Mouse (Mus musculus): Measurements from ENCODE around the gene Sergef. TPM values are rescaled to one million over a fixed set of nuclear protein-coding genes. Genes with fewer than 3 reads are reported as not detected.

Gene Sergef
- polyA plus RNA-seq, 1 experiment from 2014 or later = 13.3 TPM

DNA sequence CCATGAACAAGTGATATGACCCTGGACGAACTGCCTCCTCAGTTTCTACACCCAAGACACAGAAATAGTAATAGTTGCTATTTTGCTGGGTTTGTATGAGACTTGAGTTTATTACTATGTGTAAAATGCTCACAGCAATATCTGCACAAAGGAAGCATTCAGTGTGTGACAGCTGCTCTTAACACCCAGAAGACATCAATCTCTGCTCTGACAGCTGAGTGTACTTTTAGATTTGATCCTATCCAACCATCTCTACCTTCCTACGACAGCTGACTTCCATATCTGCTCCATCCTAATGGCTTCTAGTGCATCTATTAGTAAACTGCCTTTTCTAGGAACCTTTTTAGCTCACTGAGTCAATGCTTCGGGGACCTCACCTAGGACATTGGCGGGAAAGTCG is 110.3 kb downstream of the Sergef start:
- 81% methylated on average over 5 of the region's 5 CpGs for WGBS
- Histone ChIP-seq H3K36me3 (ENCODE audit: control insufficient read depth, insufficient read depth, low read length) (no peaks in the 10 kb centered on the region), H3K4me2 (ENCODE audit: low read depth, low read length) (no peak overlapping the region)

DNA sequence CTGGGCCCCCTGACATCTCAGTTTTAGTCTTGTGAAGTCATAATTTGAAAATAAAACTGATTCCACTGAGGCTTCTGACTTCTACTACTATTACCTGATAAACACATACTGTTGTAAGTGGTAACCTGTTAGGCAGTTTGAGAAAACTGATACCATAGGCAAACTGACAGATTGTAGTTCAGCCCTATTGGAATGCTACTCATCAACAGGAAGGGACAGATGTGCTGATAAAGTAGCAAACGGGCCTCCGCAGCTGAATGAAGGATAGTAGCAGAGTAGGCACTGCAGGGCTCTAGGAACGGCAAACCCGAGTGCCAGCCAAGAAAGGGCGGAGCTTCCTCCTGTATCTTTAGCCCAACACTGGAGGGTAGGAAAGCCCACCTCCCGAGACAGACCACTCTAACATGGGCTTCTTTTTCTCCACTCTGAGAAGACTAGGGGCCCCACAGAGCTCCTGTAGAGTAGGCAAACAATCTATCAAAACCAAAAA is 112.9 kb downstream of the Sergef start:
- H3K27me3 ChIP-seq (ENCODE audit: control insufficient read depth, insufficient read depth, low read depth, low read length) = no peaks in the 10 kb centered on the region
- H3K9ac ChIP-seq (ENCODE audit: low read length) = no peak overlapping the region
- H3K36me3 ChIP-seq (ENCODE audit: control insufficient read depth, insufficient read depth, low read length) = no peaks in the 10 kb centered on the region
- no peak for ATAC-seq (ENCODE audit: low read depth)
- no peaks in the 10 kb centered on the region for H3K9me3 ChIP-seq (ENCODE audit: control insufficient read depth, low read length)
- 33% methylated on average over 6 of the region's 6 CpGs for WGBS
- no peak overlapping the region for H3K27ac ChIP-seq (ENCODE audit: low read length)
- no peak overlapping the region for H3K4me3 ChIP-seq (ENCODE audit: low read length)
- no peaks in the 10 kb centered on the region for H3K4me1 ChIP-seq (replicated peaks; ENCODE audit: control insufficient read depth, insufficient read depth, low read length)
- H3K4me2 ChIP-seq (ENCODE audit: low read depth, low read length) = no peak overlapping the region

More for the DNA sequence above, 110.3 kb downstream of the Sergef start:
- H3K9me3 ChIP-seq (ENCODE audit: control insufficient read depth, low read length) = no peaks in the 10 kb centered on the region
- H3K4me1 ChIP-seq (replicated peaks; ENCODE audit: control insufficient read depth, insufficient read depth, low read length) = no peaks in the 10 kb centered on the region
- no peak overlapping the region for H3K9ac ChIP-seq (ENCODE audit: low read length)
- no peak overlapping the region for H3K4me3 ChIP-seq (ENCODE audit: low read length)
- H3K27me3 ChIP-seq (ENCODE audit: control insufficient read depth, insufficient read depth, low read depth, low read length) = no peaks in the 10 kb centered on the region
- no peak overlapping the region for H3K27ac ChIP-seq (ENCODE audit: low read length)
- ATAC-seq (ENCODE audit: low read depth) = no peak

DNA sequence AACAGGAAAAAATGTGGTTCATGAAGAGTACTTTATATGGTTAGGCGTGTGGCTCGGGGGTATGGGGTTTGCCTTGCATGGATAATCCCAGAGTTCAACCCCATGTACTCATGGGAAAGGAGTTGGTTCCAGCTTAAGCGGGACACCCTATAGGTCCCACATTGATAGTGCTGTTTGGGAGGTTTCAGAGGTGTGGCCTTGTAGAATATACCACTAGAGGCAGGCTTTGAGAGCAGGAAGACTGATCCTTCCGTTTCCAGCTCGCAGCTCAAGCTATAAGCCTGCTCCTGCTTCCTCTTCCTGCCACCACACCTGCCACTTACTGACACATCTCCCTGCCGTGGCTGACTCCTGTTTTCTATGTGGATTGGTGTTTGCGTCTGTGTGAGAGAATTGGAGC is 116.4 kb downstream of the Sergef start:
- no peak overlapping the region for H3K27ac ChIP-seq (ENCODE audit: low read length)

DNA sequence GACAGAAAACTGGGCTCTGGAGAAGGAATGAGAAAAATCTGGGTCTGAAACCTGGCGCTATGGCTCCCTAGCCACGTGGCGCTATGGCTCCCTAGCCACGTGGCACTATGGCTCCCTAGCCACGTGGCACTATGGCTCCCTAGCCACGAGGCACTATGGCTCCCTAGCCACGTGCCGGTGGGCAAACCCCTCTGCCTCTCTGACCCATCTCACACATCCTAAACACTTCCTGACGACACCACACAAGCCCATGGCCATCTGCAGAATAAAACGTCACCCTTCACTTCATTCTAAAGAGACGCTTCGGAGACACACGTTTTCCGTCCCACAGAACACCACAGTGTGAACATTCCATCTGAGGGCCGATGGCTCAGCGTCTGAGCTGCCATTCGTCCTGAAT is 117.8 kb downstream of the Sergef start:
- Histone ChIP-seq H3K4me1 (replicated peaks; ENCODE audit: control insufficient read depth, insufficient read depth, low read length) (peaks cover 3% of the 10 kb centered on the region; the same call in 1 of the 2 replicates), H3K4me2 (ENCODE audit: low read depth, low read length) (no peak overlapping the region), H3K9ac (ENCODE audit: low read length) (no peak overlapping the region), H3K27ac (ENCODE audit: low read length) (no peak overlapping the region), H3K27me3 (ENCODE audit: control insufficient read depth, insufficient read depth, low read depth, low read length) (no peaks in the 10 kb centered on the region), H3K4me3 (ENCODE audit: low read length) (no peak overlapping the region), H3K9me3 (ENCODE audit: control insufficient read depth, low read length) (no peaks in the 10 kb centered on the region), H3K36me3 (ENCODE audit: control insufficient read depth, insufficient read depth, low read length) (no peaks in the 10 kb centered on the region)
- WGBS = 87% methylated on average over 17 of the region's 17 CpGs
- no peak for ATAC-seq (ENCODE audit: low read depth)

More for the DNA sequence above, 116.4 kb downstream of the Sergef start:
- ATAC-seq (ENCODE audit: low read depth) = no peak
- no peak overlapping the region for H3K4me2 ChIP-seq (ENCODE audit: low read depth, low read length)
- no peaks in the 10 kb centered on the region for H3K9me3 ChIP-seq (ENCODE audit: control insufficient read depth, low read length)
- no peak overlapping the region for H3K4me3 ChIP-seq (ENCODE audit: low read length)
- H3K4me1 ChIP-seq (replicated peaks; ENCODE audit: control insufficient read depth, insufficient read depth, low read length) = peaks cover 3% of the 10 kb centered on the region; the same call in 1 of the 2 replicates
- H3K36me3 ChIP-seq (ENCODE audit: control insufficient read depth, insufficient read depth, low read length) = no peaks in the 10 kb centered on the region
- H3K27me3 ChIP-seq (ENCODE audit: control insufficient read depth, insufficient read depth, low read depth, low read length) = no peaks in the 10 kb centered on the region
- H3K9ac ChIP-seq (ENCODE audit: low read length) = no peak overlapping the region
- WGBS = 78% methylated on average over 7 of the region's 7 CpGs

DNA sequence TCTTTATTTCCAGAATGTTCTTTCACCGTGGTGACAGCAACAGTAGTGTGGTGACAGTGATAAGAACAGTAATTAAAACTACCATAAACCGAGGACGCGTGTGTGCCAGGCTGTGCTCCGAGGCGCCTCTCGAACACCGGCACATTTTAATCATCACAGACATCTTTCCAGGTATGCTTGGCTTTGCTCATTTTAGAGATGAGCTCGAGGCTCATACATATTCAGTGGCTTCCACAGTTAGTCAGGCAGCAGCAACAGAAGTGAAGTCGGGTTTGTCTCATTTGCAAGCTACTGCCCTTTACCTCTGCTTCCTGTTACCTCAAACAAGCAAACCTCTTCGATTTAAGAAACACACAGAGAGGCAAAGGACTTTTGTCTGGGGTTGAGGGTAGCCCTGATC is 120.5 kb downstream of the Sergef start:
- H3K9ac ChIP-seq (ENCODE audit: low read length) = no peak overlapping the region
- 75% methylated on average over 11 of the region's 11 CpGs for WGBS

DNA sequence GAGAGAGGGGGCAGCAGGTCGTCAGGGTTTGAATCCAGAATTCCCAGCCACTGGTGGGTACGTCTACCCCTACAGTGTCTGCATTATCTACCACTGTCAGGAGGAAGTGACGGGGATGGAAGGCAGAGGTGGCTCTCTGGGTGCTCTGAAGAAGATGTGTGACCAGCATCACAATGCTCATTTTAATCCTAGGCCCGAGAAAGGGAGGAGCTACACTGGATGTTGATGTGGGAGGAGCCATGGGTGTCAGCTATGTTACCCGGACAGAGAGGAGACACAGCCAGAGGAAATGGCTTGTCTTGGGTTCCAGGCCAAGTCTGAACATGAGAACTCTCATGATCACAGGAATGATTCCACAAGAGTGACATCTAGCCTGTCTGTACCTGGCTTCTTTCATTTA is 122.4 kb downstream of the Sergef start:
- H3K36me3 ChIP-seq (ENCODE audit: control insufficient read depth, insufficient read depth, low read length) = no peaks in the 10 kb centered on the region
- H3K4me3 ChIP-seq (ENCODE audit: low read length) = no peak overlapping the region
- H3K27ac ChIP-seq (ENCODE audit: low read length) = no peak overlapping the region
- H3K4me1 ChIP-seq (replicated peaks; ENCODE audit: control insufficient read depth, insufficient read depth, low read length) = peaks cover 3% of the 10 kb centered on the region; the same call in 1 of the 2 replicates
- no peaks in the 10 kb centered on the region for H3K9me3 ChIP-seq (ENCODE audit: control insufficient read depth, low read length)
- H3K4me2 ChIP-seq (ENCODE audit: low read depth, low read length) = no peak overlapping the region
- H3K27me3 ChIP-seq (ENCODE audit: control insufficient read depth, insufficient read depth, low read depth, low read length) = no peaks in the 10 kb centered on the region
- no peak overlapping the region for H3K9ac ChIP-seq (ENCODE audit: low read length)
- no peak for ATAC-seq (ENCODE audit: low read depth)
- WGBS = 50% methylated on average over 5 of the region's 5 CpGs

More for the DNA sequence above, 120.5 kb downstream of the Sergef start:
- ATAC-seq (ENCODE audit: low read depth) = no peak
- Histone ChIP-seq H3K4me2 (ENCODE audit: low read depth, low read length) (no peak overlapping the region), H3K27me3 (ENCODE audit: control insufficient read depth, insufficient read depth, low read depth, low read length) (no peaks in the 10 kb centered on the region), H3K27ac (ENCODE audit: low read length) (no peak overlapping the region), H3K4me1 (replicated peaks; ENCODE audit: control insufficient read depth, insufficient read depth, low read length) (peaks cover 3% of the 10 kb centered on the region; the same call in 1 of the 2 replicates), H3K36me3 (ENCODE audit: control insufficient read depth, insufficient read depth, low read length) (no peaks in the 10 kb centered on the region), H3K4me3 (ENCODE audit: low read length) (no peak overlapping the region), H3K9me3 (ENCODE audit: control insufficient read depth, low read length) (no peaks in the 10 kb centered on the region)

DNA sequence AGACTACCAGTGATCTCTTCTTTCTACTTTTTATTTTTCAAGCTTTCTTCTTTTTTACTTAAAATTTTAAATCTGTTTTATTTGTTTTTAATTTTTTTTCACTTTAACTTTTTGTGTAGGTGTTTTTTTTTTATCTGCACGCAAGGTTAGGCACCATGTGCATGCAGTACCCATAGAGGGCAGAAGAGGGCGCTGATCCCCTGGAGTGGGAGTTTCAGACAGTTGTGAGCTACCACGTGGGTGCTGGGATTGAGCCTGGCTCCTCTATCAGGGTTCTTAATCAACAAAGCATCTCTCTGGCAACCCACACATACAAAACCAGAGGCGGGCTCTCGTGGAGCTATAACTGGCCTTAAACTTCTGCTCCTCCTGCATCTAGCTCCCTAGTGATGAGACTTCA is 123.6 kb downstream of the Sergef start:
- H3K27ac ChIP-seq (ENCODE audit: low read length) = no peak overlapping the region
- H3K36me3 ChIP-seq (ENCODE audit: control insufficient read depth, insufficient read depth, low read length) = no peaks in the 10 kb centered on the region
- H3K4me3 ChIP-seq (ENCODE audit: low read length) = no peak overlapping the region
- H3K27me3 ChIP-seq (ENCODE audit: control insufficient read depth, insufficient read depth, low read depth, low read length) = no peaks in the 10 kb centered on the region
- H3K9ac ChIP-seq (ENCODE audit: low read length) = no peak overlapping the region
- no peaks in the 10 kb centered on the region for H3K9me3 ChIP-seq (ENCODE audit: control insufficient read depth, low read length)
- WGBS = 75% methylated on average over 5 of the region's 5 CpGs
- no peak overlapping the region for H3K4me2 ChIP-seq (ENCODE audit: low read depth, low read length)
- H3K4me1 ChIP-seq (replicated peaks; ENCODE audit: control insufficient read depth, insufficient read depth, low read length) = peaks cover 3% of the 10 kb centered on the region; the same call in 1 of the 2 replicates
- no peak for ATAC-seq (ENCODE audit: low read depth)

DNA sequence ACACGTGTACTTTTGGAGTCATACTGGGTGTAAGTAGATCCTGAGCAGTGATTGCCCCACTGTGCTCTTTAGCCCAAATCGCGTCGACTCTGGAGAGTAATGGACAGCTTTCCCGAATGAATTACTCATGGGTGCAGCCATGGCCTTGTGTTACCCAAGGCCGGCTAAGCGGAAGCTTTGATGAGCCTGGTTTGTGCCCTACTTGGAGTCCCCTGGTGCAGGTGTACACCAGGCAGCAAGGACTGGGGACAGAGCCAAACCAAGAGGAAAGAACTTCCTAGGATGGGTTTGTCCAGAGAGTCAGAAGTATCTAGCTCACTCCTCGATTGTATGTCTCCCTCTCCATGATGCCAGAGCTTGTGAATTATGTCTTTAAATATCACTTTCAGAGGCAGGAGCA is 124.6 kb downstream of the Sergef start:
- no peak for ATAC-seq (ENCODE audit: low read depth)
- H3K27ac ChIP-seq (ENCODE audit: low read length) = no peak overlapping the region
- H3K4me2 ChIP-seq (ENCODE audit: low read depth, low read length) = no peak overlapping the region
- H3K36me3 ChIP-seq (ENCODE audit: control insufficient read depth, insufficient read depth, low read length) = no peaks in the 10 kb centered on the region
- H3K4me1 ChIP-seq (replicated peaks; ENCODE audit: control insufficient read depth, insufficient read depth, low read length) = no peaks in the 10 kb centered on the region; the same call in 1 of the 2 replicates
- H3K27me3 ChIP-seq (ENCODE audit: control insufficient read depth, insufficient read depth, low read depth, low read length) = no peaks in the 10 kb centered on the region
- WGBS = 85% methylated on average over 8 of the region's 8 CpGs
- no peak overlapping the region for H3K9ac ChIP-seq (ENCODE audit: low read length)
- no peaks in the 10 kb centered on the region for H3K9me3 ChIP-seq (ENCODE audit: control insufficient read depth, low read length)
- H3K4me3 ChIP-seq (ENCODE audit: low read length) = no peak overlapping the region

DNA sequence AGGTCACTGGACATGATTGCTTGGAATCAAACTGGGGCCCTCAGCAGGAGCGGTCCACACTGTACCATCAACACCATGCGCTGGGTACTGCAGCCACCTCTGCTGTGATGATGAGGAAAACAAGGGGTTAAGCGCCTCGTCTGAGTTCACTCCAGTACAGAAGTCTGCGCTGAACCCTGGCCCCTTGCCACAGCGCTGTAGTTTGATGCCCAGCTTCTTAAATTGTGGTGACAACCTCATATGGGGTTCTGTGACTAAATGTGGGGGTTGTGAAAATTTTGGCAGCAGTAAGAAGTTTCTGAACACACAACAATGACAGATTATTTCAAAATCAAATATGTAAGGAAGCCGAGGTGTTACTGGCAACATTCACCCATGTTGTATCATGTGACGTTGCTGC is 126.0 kb downstream of the Sergef start:
- Histone ChIP-seq H3K9ac (ENCODE audit: low read length) (no peak overlapping the region), H3K4me3 (ENCODE audit: low read length) (no peak overlapping the region), H3K36me3 (ENCODE audit: control insufficient read depth, insufficient read depth, low read length) (no peaks in the 10 kb centered on the region), H3K27ac (ENCODE audit: low read length) (no peak overlapping the region), H3K4me2 (ENCODE audit: low read depth, low read length) (no peak overlapping the region), H3K9me3 (ENCODE audit: control insufficient read depth, low read length) (no peaks in the 10 kb centered on the region), H3K27me3 (ENCODE audit: control insufficient read depth, insufficient read depth, low read depth, low read length) (no peaks in the 10 kb centered on the region), H3K4me1 (replicated peaks; ENCODE audit: control insufficient read depth, insufficient read depth, low read length) (peaks cover 9% of the 10 kb centered on the region)
- ATAC-seq (ENCODE audit: low read depth) = peak; percentile 22
- 69% methylated on average over 8 of the region's 8 CpGs for WGBS

DNA sequence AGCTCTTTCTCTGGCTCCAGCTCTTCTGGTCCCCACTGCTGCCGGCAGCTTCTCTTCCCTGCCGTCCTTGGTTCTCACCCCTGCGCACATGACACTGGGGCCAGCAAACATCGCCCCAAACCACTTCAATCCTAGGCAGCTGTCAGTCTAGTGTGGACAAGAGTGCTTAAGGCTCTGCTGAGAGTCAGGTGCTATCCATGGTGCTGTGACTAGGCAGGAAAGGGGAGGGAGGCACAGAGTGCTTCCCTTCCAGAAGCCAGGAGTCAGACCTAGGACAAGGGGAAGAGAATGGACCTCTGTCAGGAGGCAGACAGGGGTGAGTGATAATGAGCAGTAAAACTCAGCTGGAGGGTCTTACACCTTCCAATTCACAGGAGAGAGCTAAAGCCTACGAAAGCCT is 126.8 kb downstream of the Sergef start:
- Histone ChIP-seq H3K4me3 (ENCODE audit: low read length) (no peak overlapping the region), H3K9ac (ENCODE audit: low read length) (no peak overlapping the region), H3K4me2 (ENCODE audit: low read depth, low read length) (no peak overlapping the region), H3K27ac (ENCODE audit: low read length) (no peak overlapping the region), H3K27me3 (ENCODE audit: control insufficient read depth, insufficient read depth, low read depth, low read length) (no peaks in the 10 kb centered on the region), H3K4me1 (replicated peaks; ENCODE audit: control insufficient read depth, insufficient read depth, low read length) (peaks cover 9% of the 10 kb centered on the region), H3K9me3 (ENCODE audit: control insufficient read depth, low read length) (no peaks in the 10 kb centered on the region), H3K36me3 (ENCODE audit: control insufficient read depth, insufficient read depth, low read length) (no peaks in the 10 kb centered on the region)
- peak; percentile 27; the same call in 1 of the 2 replicates for ATAC-seq (ENCODE audit: low read depth)
- WGBS = 52% methylated on average over 5 of the region's 5 CpGs
